Mouse (Mus musculus): Measurements from ENCODE around the gene Rit1. TPM values are rescaled to one million over a fixed set of nuclear protein-coding genes. Genes with fewer than 3 reads are reported as not detected.

Gene Rit1
- polyA plus RNA-seq, 1 experiment from 2014 or later = 52.6 TPM

Other genes starting within 250 kb of the Rit1 start
- gene Lmna, start 206.9 kb upstream of the Rit1 start, polyA plus RNA-seq (2015; fragmentation: Nextera tagmentation; extraction: Ambion mirVana) = 26.9 and 30.9 TPM in 2 replicates
- gene Mex3a, start 184.4 kb upstream of the Rit1 start, polyA plus RNA-seq (2015; fragmentation: Nextera tagmentation; extraction: Ambion mirVana) = 46.1 and 47.8 TPM in 2 replicates
- gene Rab25, start 168.5 kb upstream of the Rit1 start, polyA plus RNA-seq (2015; fragmentation: Nextera tagmentation; extraction: Ambion mirVana) = not detected in 2 replicates
- 149 and 193 TPM in 2 replicates for gene Lamtor2, start 163.8 kb upstream of the Rit1 start, polyA plus RNA-seq (2015; fragmentation: Nextera tagmentation; extraction: Ambion mirVana)
- gene Ubqln4, start 163.1 kb upstream of the Rit1 start, polyA plus RNA-seq (2015; fragmentation: Nextera tagmentation; extraction: Ambion mirVana) = 43.5 and 46.0 TPM in 2 replicates
- gene Ssr2, start 141.0 kb upstream of the Rit1 start, polyA plus RNA-seq (2015; fragmentation: Nextera tagmentation; extraction: Ambion mirVana) = 132 and 140 TPM in 2 replicates
- gene Arhgef2, start 110.9 kb upstream of the Rit1 start, polyA plus RNA-seq (2015; fragmentation: Nextera tagmentation; extraction: Ambion mirVana) = 166 and 210 TPM in 2 replicates
- gene Rxfp4, start 63.7 kb upstream of the Rit1 start, polyA plus RNA-seq (2015; fragmentation: Nextera tagmentation; extraction: Ambion mirVana) = not detected in 2 replicates
- gene Khdc4, start 31.0 kb upstream of the Rit1 start, polyA plus RNA-seq (2015; fragmentation: Nextera tagmentation; extraction: Ambion mirVana) = 107 and 109 TPM in 2 replicates
- gene Syt11, start 58.3 kb downstream of the Rit1 start, polyA plus RNA-seq (2015; fragmentation: Nextera tagmentation; extraction: Ambion mirVana) = 231 and 248 TPM in 2 replicates
- gene Gon4l, start 118.4 kb downstream of the Rit1 start, polyA plus RNA-seq (2015; fragmentation: Nextera tagmentation; extraction: Ambion mirVana) = 13.6 and 17.3 TPM in 2 replicates
- gene Msto1, start 197.2 kb downstream of the Rit1 start, polyA plus RNA-seq (2015; fragmentation: Nextera tagmentation; extraction: Ambion mirVana) = 44.5 and 47.7 TPM in 2 replicates
- 22.6 and 24.6 TPM in 2 replicates for gene Ash1l, start 233.8 kb downstream of the Rit1 start, polyA plus RNA-seq (2015; fragmentation: Nextera tagmentation; extraction: Ambion mirVana)
- gene Dap3, start 234.3 kb downstream of the Rit1 start, polyA plus RNA-seq (2015; fragmentation: Nextera tagmentation; extraction: Ambion mirVana) = 161 and 168 TPM in 2 replicates